Mouse (Mus musculus): ENCODE results near the gene Pecam1.
"Not testable (repeated sequence)": the region's sequence is repeated elsewhere in the genome, so short reads cannot be mapped to it uniquely, and the experiment has no call there.

Gene Pecam1

GRCm38 (mm10) chr11:106627692-106628091 lies 122.7 kb downstream of the Pecam1 start:
- DNase-seq (ENCODE audit: low spot score) = peak; percentile 76

GRCm38 (mm10) chr11:106625577-106625976 lies 124.9 kb downstream of the Pecam1 start:
- DNase-seq (ENCODE audit: low spot score) = no peak

- DNase-seq (ENCODE audit: low spot score) = peak; percentile 50
These were observed 126.8 kb downstream of the Pecam1 start for GRCm38 (mm10) chr11:106623629-106624028.

- no peak for DNase-seq (ENCODE audit: low spot score)
These were observed 128.4 kb downstream of the Pecam1 start for GRCm38 (mm10) chr11:106622056-106622455.

- DNase-seq (ENCODE audit: low spot score) = not testable (repeated sequence)
These were observed 131.7 kb downstream of the Pecam1 start for GRCm38 (mm10) chr11:106618768-106619167.

- DNase-seq (ENCODE audit: low spot score) = no peak
These were observed 132.4 kb downstream of the Pecam1 start for GRCm38 (mm10) chr11:106617821-106618580.

GRCm38 (mm10) chr11:106615561-106615960 lies 134.9 kb downstream of the Pecam1 start:
- no peak for DNase-seq (ENCODE audit: low spot score)

GRCm38 (mm10) chr11:106614339-106614645 lies 136.1 kb downstream of the Pecam1 start:
- peak; percentile 45 for DNase-seq (ENCODE audit: low spot score)

- DNase-seq (ENCODE audit: low spot score) = no peak
These were observed 136.6 kb downstream of the Pecam1 start for GRCm38 (mm10) chr11:106613638-106614338.

- peak; percentile 97 for DNase-seq (ENCODE audit: low spot score)
These were observed 137.3 kb downstream of the Pecam1 start, which contains the start of gene Tex2 for GRCm38 (mm10) chr11:106612961-106613637. Gene Tex2, minus strand, starts transcription at chr11:106613423.

GRCm38 (mm10) chr11:106612209-106612960 lies 138.0 kb downstream of the Pecam1 start:
- peak; percentile 39 for DNase-seq (ENCODE audit: low spot score)

GRCm38 (mm10) chr11:106609731-106610130 lies 140.7 kb downstream of the Pecam1 start:
- no peak for DNase-seq (ENCODE audit: low spot score)

GRCm38 (mm10) chr11:106607316-106607715 lies 143.1 kb downstream of the Pecam1 start:
- no peak for DNase-seq (ENCODE audit: low spot score)

- no peak for DNase-seq (ENCODE audit: low spot score)
These were observed 144.4 kb downstream of the Pecam1 start for GRCm38 (mm10) chr11:106606042-106606441.

All from lung, postnatal 25 days (tissue).